Mouse (Mus musculus) megakaryocyte progenitor cell, adult 5-6 weeks (primary cell): ENCODE data around the gene Rab9. TPM values are rescaled to one million over a fixed set of nuclear protein-coding genes. Genes with fewer than 3 reads are reported as not detected.

Experiments
- ATAC-seq: replicated peaks from 2 replicates; pipeline ENCODE4 v1.8.0; 2016; ENCODE audit warnings: mild to moderate bottlenecking, moderate TSS enrichment, inconsistent platforms; ENCODE audit not compliant: poor library complexity
- total RNA-seq, 2 experiments: library from RNA; stranded (forward) in 1 of 2; stranded (reverse) in 1 of 2; fragments of 157-497, 149-512 nt in 1 of 2; fragments of 200-1000 nt in 1 of 2; gene quantifications; 2 replicates each; pipeline versions ENCODE4 v1.2.3 to v1.2.4; 2015 to 2017

Rab9 gene
- total RNA-seq, 2 experiments from 2014 or later = 73.4 to 108 TPM

- ATAC-seq = no peak
Observed at GRCm38 (mm10) chrX:166454331-166454730, 25.3 kb downstream of the Rab9 start.

- ATAC-seq = peak; percentile 83
Observed at GRCm38 (mm10) chrX:166453532-166453931, 26.1 kb downstream of the Rab9 start.

- ATAC-seq = peak; percentile 45; the same call in 1 of the 2 replicates
Observed at GRCm38 (mm10) chrX:166444552-166444951, 35.1 kb downstream of the Rab9 start.

GRCm38 (mm10) chrX:166440616-166441063 lies 39.0 kb downstream of the Rab9 start, which contains the start of gene Ofd1:
Gene Ofd1 (minus strand): TSS chrX:166440704.
- peak; percentile 93 for ATAC-seq

GRCm38 (mm10) chrX:166440036-166440615 lies 39.5 kb downstream of the Rab9 start, which contains the start of gene Trappc2:
Gene Trappc2 (plus strand): TSS chrX:166440574.
- peak; percentile 16 for ATAC-seq

- no peak for ATAC-seq
Observed at GRCm38 (mm10) chrX:166434812-166435211, 44.9 kb downstream of the Rab9 start.

- ATAC-seq = peak; percentile 97
Observed at GRCm38 (mm10) chrX:166416196-166416595, 63.5 kb downstream of the Rab9 start.

GRCm38 (mm10) chrX:166407865-166408264 lies 71.8 kb downstream of the Rab9 start:
- peak; percentile 79 for ATAC-seq

Other genes with a start within 250 kb of the Rab9 start
- gene Gpm6b, start 241.0 kb downstream of the Rab9 start, total RNA-seq (2015) = 0.10 and 0.25 TPM in 2 replicates
- 0.20 TPM in 1 of 2 replicates, not detected in the other for gene Gpm6b, start 241.0 kb downstream of the Rab9 start, total RNA-seq (2017)
- 15.7 and 18.6 TPM in 2 replicates for gene Trappc2, start 39.3 kb downstream of the Rab9 start, total RNA-seq (2015)
- 8.7 and 12.2 TPM in 2 replicates for gene Trappc2, start 39.3 kb downstream of the Rab9 start, total RNA-seq (2017)
- gene Ofd1, start 39.2 kb downstream of the Rab9 start, total RNA-seq (2015) = 9.8 and 11.3 TPM in 2 replicates
- 12.5 and 17.0 TPM in 2 replicates for gene Ofd1, start 39.2 kb downstream of the Rab9 start, total RNA-seq (2017)
- gene Tceanc, start 38.7 kb upstream of the Rab9 start, total RNA-seq (2015) = 4.9 and 7.4 TPM in 2 replicates
- gene Tceanc, start 38.7 kb upstream of the Rab9 start, total RNA-seq (2017) = 7.3 and 7.5 TPM in 2 replicates
- gene Egfl6, start 105.9 kb upstream of the Rab9 start, total RNA-seq (2015) = 0.20 TPM in 1 of 2 replicates, not detected in the other
- not detected in 2 replicates for gene Egfl6, start 105.9 kb upstream of the Rab9 start, total RNA-seq (2017)